Mouse (Mus musculus): ENCODE results near the gene Shb.

DNA sequence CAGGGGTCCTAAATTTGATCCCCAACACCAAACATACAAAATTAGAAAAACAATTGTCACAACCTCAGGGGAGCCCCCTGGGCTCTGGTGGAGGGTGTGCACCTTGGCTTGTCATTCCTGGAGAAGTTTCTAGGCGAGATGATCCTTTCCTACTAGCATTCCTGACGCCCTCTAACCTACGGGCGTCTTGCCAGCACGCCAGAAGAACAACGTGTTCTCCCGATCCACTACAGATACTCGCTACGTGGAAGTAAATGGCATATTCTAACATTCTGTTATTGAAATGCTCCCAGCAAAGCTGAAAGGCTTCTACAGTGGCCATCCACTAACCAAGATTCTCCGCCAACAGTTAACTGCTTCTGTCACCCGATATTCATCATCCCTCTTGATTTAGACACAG lies 139.7 kb downstream of the Shb start:
- TF ChIP-seq POLR2A (IDR thresholded peaks at IDR 0.05; ENCODE audit: insufficient read depth, low read depth, low read length) (no peak), CTCF (IDR thresholded peaks at IDR 0.05; ENCODE audit: insufficient read depth, low read depth, low read length) (no peak)
